Mouse (Mus musculus) cerebellum, adult 9-11 months (tissue): Measurements from ENCODE around the gene Hoxd9.

Source experiments
- DNase-seq: peaks from one replicate; pipeline ENCODE4 v3.0.0; 2022

Gene Hoxd9

GRCm38 (mm10) chr2:74684106-74684505 lies 13.4 kb upstream of the Hoxd9 start:
- no peak for DNase-seq

- DNase-seq: no peak
These were observed 12.4 kb upstream of the Hoxd9 start for GRCm38 (mm10) chr2:74685059-74685603.

- DNase-seq: no peak
These were observed 11.1 kb upstream of the Hoxd9 start for GRCm38 (mm10) chr2:74686301-74686987.

- no peak for DNase-seq
These were observed 10.4 kb upstream of the Hoxd9 start for GRCm38 (mm10) chr2:74686988-74687697.

- DNase-seq: no peak
These were observed 9.6 kb upstream of the Hoxd9 start for GRCm38 (mm10) chr2:74687698-74688555.

- DNase-seq: no peak
These were observed 8.5 kb upstream of the Hoxd9 start for GRCm38 (mm10) chr2:74688795-74689573.

- DNase-seq: no peak
These were observed 7.8 kb upstream of the Hoxd9 start for GRCm38 (mm10) chr2:74689574-74690337.

- DNase-seq: no peak
These were observed 7.2 kb upstream of the Hoxd9 start for GRCm38 (mm10) chr2:74690338-74690716.

- DNase-seq: no peak
These were observed 6.2 kb upstream of the Hoxd9 start, which contains the start of gene Hoxd10 for GRCm38 (mm10) chr2:74691022-74691951. Hoxd10 (plus strand) TSS chr2:74691924.

- DNase-seq: no peak
These were observed 5.3 kb upstream of the Hoxd9 start for GRCm38 (mm10) chr2:74691995-74692807.

GRCm38 (mm10) chr2:74692808-74693431 lies 4.6 kb upstream of the Hoxd9 start:
- DNase-seq: no peak

GRCm38 (mm10) chr2:74693432-74693827 lies 4.1 kb upstream of the Hoxd9 start:
- DNase-seq: no peak

- DNase-seq: no peak
These were observed 3.5 kb upstream of the Hoxd9 start for GRCm38 (mm10) chr2:74694066-74694465.

- no peak for DNase-seq
These were observed 2.1 kb upstream of the Hoxd9 start for GRCm38 (mm10) chr2:74695383-74695782.

- no peak for DNase-seq
These were observed 1.6 kb upstream of the Hoxd9 start for GRCm38 (mm10) chr2:74695813-74696430.

- no peak for DNase-seq
These were observed 838 bp upstream of the Hoxd9 start for GRCm38 (mm10) chr2:74696442-74697335.
